Mouse (Mus musculus): Measurements from ENCODE around the gene Abcc12. TPM values are rescaled to one million over a fixed set of nuclear protein-coding genes. Genes with fewer than 3 reads are reported as not detected.

The Abcc12 gene
- total and polyA plus RNA-seq, 3 experiments, result not detected

- peak; percentile 91 for DNase-seq (ENCODE audit: low read depth, low spot score)
- Histone ChIP-seq H3K79me2 (ENCODE audit: control insufficient read depth, insufficient read depth, low read length, poor library complexity) (no peaks in the 10 kb centered on the region), H3K9me3 (replicated peaks; ENCODE audit: insufficient read depth, low read length) (no peaks in the 10 kb centered on the region), H3K27ac (ENCODE audit: control insufficient read depth, low read depth, low read length) (no peak overlapping the region), H3K36me3 (ENCODE audit: control insufficient read depth in 1 of 2, insufficient read depth in 2 of 2, low read length in 2 of 2) (no peaks in the 10 kb centered on the region), H3K4me1 (ENCODE audit: control insufficient read depth in 1 of 2, insufficient read depth in 2 of 2, low read length in 2 of 2) (no peaks in the 10 kb centered on the region), H3K9ac (ENCODE audit: control insufficient read depth, low read depth, low read length, poor library complexity, severe bottlenecking) (no peak overlapping the region; the same call in 1 of the 2 replicates), H3K4me3 (ENCODE audit: control insufficient read depth in 1 of 2, insufficient read depth in 1 of 2, low read depth in 2 of 2, low read length in 2 of 2) (peak overlapping the region; percentile 50 to 56), H3K27me3 (ENCODE audit: control insufficient read depth in 1 of 2, insufficient read depth in 2 of 2, low read length in 2 of 2) (no peaks in the 10 kb centered on the region)
- TF ChIP-seq CTCF (IDR thresholded peaks at IDR 0.05 in 2 of 3, conservative IDR thresholded peaks at IDR 0.05 in 1 of 3; ENCODE audit: control insufficient read depth in 1 of 3, insufficient read depth in 1 of 3, low read depth in 2 of 3, low read length in 3 of 3, poor library complexity in 1 of 3, severe bottlenecking in 1 of 3), result peak; percentile 51 to 90 (median 79)
- 0 out of 2 replicates have a peak, but pooled peaks have one; percentile 24 for TF ChIP-seq SIN3A (IDR thresholded peaks at IDR 0.05; ENCODE audit: low read length)
- 0 out of 2 replicates have a peak, but pooled peaks have one; percentile 26 for TF ChIP-seq MYC (IDR thresholded peaks at IDR 0.05; ENCODE audit: low read depth, low read length)
- peak; percentile 88 for TF ChIP-seq ZC3H11A (IDR thresholded peaks at IDR 0.05; ENCODE audit: low read depth, low read length)
- TF ChIP-seq HCFC1 (IDR thresholded peaks at IDR 0.05; ENCODE audit: low read depth, low read length), result 0 out of 2 replicates have a peak, but pooled peaks have one; percentile 19
- TF ChIP-seq MYB (IDR thresholded peaks at IDR 0.05; ENCODE audit: low read depth, low read length), result no peak
- TF ChIP-seq TCF12 (IDR thresholded peaks at IDR 0.05; ENCODE audit: low read depth, low read length), result 0 out of 2 replicates have a peak, but pooled peaks have one; percentile 4
- no peak for TF ChIP-seq MAFK (IDR thresholded peaks at IDR 0.05; ENCODE audit: borderline replicate concordance, low read depth, low read length)
- TF ChIP-seq RAD21 (IDR thresholded peaks at IDR 0.05; ENCODE audit: low read depth, low read length), result peak; percentile 93
- TF ChIP-seq POLR2A (IDR thresholded peaks at IDR 0.05; ENCODE audit: control insufficient read depth in 1 of 2, insufficient read depth in 1 of 2, low read depth in 1 of 2, low read length in 2 of 2, poor library complexity in 1 of 2), result no peak
- peak; percentile 87 for TF ChIP-seq SMC3 (IDR thresholded peaks at IDR 0.05; ENCODE audit: low read depth, low read length)
Measured at GRCm38 (mm10) chr8:86585118-86585517, 4.6 kb upstream of the Abcc12 start.

- Histone ChIP-seq H3K4me1 (ENCODE audit: control insufficient read depth in 1 of 2, insufficient read depth in 2 of 2, low read length in 2 of 2) (no peaks in the 10 kb centered on the region), H3K27ac (ENCODE audit: control insufficient read depth, low read depth, low read length) (no peak overlapping the region), H3K79me2 (ENCODE audit: control insufficient read depth, insufficient read depth, low read length, poor library complexity) (no peaks in the 10 kb centered on the region), H3K9me3 (replicated peaks; ENCODE audit: insufficient read depth, low read length) (no peaks in the 10 kb centered on the region), H3K9ac (ENCODE audit: control insufficient read depth, low read depth, low read length, poor library complexity, severe bottlenecking) (no peak overlapping the region), H3K4me3 (ENCODE audit: control insufficient read depth in 1 of 2, insufficient read depth in 1 of 2, low read depth in 2 of 2, low read length in 2 of 2) (no peak overlapping the region), H3K36me3 (ENCODE audit: control insufficient read depth in 1 of 2, insufficient read depth in 2 of 2, low read length in 2 of 2) (no peaks in the 10 kb centered on the region), H3K27me3 (ENCODE audit: control insufficient read depth in 1 of 2, insufficient read depth in 2 of 2, low read length in 2 of 2) (peaks cover 0 to 2% of the 10 kb centered on the region in 2 experiments; a peak in 2 of 4 replicates)
- TF ChIP-seq MEF2A (IDR thresholded peaks at IDR 0.05; ENCODE audit: extremely low read depth, insufficient replicate concordance, low read depth, low read length, poor library complexity, severe bottlenecking), result no peak
- TF ChIP-seq MYC (IDR thresholded peaks at IDR 0.05; ENCODE audit: low read depth, low read length), result no peak
- TF ChIP-seq TBP (IDR thresholded peaks at IDR 0.05; ENCODE audit: low read depth, low read length), result no peak
- TF ChIP-seq RAD21 (IDR thresholded peaks at IDR 0.05; ENCODE audit: low read depth, low read length), result peak; percentile 30
- no peak for TF ChIP-seq POLR2A (IDR thresholded peaks at IDR 0.05; ENCODE audit: control insufficient read depth in 1 of 2, insufficient read depth in 1 of 2, low read depth in 1 of 2, low read length in 2 of 2, poor library complexity in 1 of 2)
- TF ChIP-seq CTCF (IDR thresholded peaks at IDR 0.05 in 2 of 3, conservative IDR thresholded peaks at IDR 0.05 in 1 of 3; ENCODE audit: control insufficient read depth in 1 of 3, insufficient read depth in 1 of 3, low read depth in 2 of 3, low read length in 3 of 3, poor library complexity in 1 of 3, severe bottlenecking in 1 of 3), result peak in 1 of 3 experiments; percentile 25; a peak in 1 of 6 replicates
- TF ChIP-seq SMC3 (IDR thresholded peaks at IDR 0.05; ENCODE audit: low read depth, low read length), result peak; percentile 36; the same call in 1 of the 2 replicates
- no peak for TF ChIP-seq MAZ (IDR thresholded peaks at IDR 0.05; ENCODE audit: low read depth, low read length)
- no peak for TF ChIP-seq ZNF384 (IDR thresholded peaks at IDR 0.05; ENCODE audit: low read depth, low read length)
- no peak for TF ChIP-seq RCOR1 (IDR thresholded peaks at IDR 0.05; ENCODE audit: low read depth, low read length)
- no peak for DNase-seq (ENCODE audit: low read depth, low spot score)
Measured at GRCm38 (mm10) chr8:86581921-86582331, 1.4 kb upstream of the Abcc12 start.

Data from MEL (cell line).